Comparison of ENCODE assay signal across 16 mouse cellular contexts in the genomic region with DNA sequence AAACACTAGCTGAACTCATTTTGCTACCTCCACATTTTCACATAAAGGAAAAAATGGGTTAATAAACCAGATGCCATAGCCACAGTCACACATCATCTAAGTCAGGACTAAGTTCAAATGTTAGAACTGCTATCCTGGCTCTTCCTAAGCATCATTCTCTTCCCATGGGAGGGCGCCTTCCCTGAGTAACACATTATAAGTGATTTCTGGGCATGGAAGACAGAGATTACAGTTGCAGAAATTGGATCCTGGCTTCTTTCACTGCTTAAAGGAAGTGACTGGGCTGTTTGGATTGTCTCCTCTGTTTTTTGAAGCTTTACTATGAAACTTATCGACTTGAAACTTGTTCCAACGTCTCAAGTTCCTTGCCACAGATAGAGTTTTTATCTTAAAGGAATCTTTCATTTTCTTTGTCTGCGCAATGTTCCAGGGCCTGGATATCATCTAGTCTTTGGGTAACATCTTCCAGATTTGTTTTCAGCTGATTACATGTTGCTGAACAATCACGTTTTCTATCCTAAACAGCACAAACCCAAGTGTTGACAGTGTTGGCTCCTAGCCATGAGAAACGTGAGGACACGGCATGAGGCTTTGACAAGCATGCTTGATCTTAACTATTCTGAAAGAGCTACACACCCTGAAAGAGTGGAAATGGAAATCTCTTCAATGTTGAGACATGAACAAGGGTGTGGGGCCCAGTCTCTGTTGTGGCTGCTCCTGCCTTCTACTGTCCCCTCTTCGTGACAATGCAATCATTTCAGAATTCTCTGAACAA.
DNase-seq lines count a peak whose midpoint lies in the region; ATAC-seq lines count a peak whose summit lies in the region.
"Had no signal": no experiment of that assay in that cellular context is flagged by ENCODE, and none has a peak within 500 bp of the region (broad histone marks: within the 10 kb centered on the region; RNA-seq: fewer than 3 reads in every experiment).

No protein-coding gene starts in this region.

- peak; percentile 44 for DNase-seq in forebrain, embryonic 14.5 days (ENCODE audit: low spot score)
- no peak for DNase-seq in heart, embryonic 10.5 days (ENCODE audit: low spot score)
- peak; percentile 10 for DNase-seq in 3T3-L1 (ENCODE audit: low read depth, low spot score)
- peak; percentile 87 for DNase-seq in embryonic facial prominence, embryonic 14.5 days (ENCODE audit: low spot score)
- DNase-seq in urinary bladder, postnatal 4 days (ENCODE audit: low spot score in 2 of 2), result no peak
- DNase-seq: B cell, adult 2 months; cerebellum, adult 2 months; kidney, postnatal 25 days; midbrain, embryonic 14.5 days; thymus, postnatal 14 days had no signal

- no peak overlapping the region for H3K4me3 ChIP-seq in forebrain, embryonic 14.5 days (ENCODE audit: low read depth, low read length)
- no peak overlapping the region for H3K4me3 ChIP-seq in forebrain, embryonic 12.5 days (replicated peaks)
- H3K4me3 ChIP-seq in heart, embryonic 15.5 days, result no peak overlapping the region
- H3K4me3 ChIP-seq in heart, embryonic 10.5 days, result no peak overlapping the region
- H3K4me3 ChIP-seq in embryonic facial prominence, embryonic 14.5 days (ENCODE audit: low read depth, low read length), result no peak overlapping the region
- H3K4me3 ChIP-seq: hindbrain, embryonic 13.5 days; liver, embryonic 12.5 days had no signal

- no peak overlapping the region for H3K27ac ChIP-seq in forebrain, embryonic 14.5 days (ENCODE audit: low read depth, low read length)
- H3K27ac ChIP-seq in forebrain, embryonic 12.5 days, result no peak overlapping the region
- H3K27ac ChIP-seq in heart, embryonic 15.5 days, result 0 out of 2 replicates have a peak overlapping the region, but pooled peaks have one; percentile 16
- no peak overlapping the region for H3K27ac ChIP-seq in heart, embryonic 10.5 days
- H3K27ac ChIP-seq in embryonic facial prominence, embryonic 14.5 days (replicated peaks; ENCODE audit: low read depth, low read length), result no peak overlapping the region
- H3K27ac ChIP-seq: hindbrain, embryonic 13.5 days; liver, embryonic 12.5 days; stomach, postnatal 0 days had no signal

- H3K9me3 ChIP-seq in forebrain, embryonic 14.5 days (replicated peaks; ENCODE audit: control insufficient read depth, low read length), result no peaks in the 10 kb centered on the region
- H3K9me3 ChIP-seq in forebrain, embryonic 12.5 days, result no peaks in the 10 kb centered on the region
- no peaks in the 10 kb centered on the region for H3K9me3 ChIP-seq in heart, embryonic 15.5 days (replicated peaks)
- no peaks in the 10 kb centered on the region for H3K9me3 ChIP-seq in heart, embryonic 10.5 days
- H3K9me3 ChIP-seq in embryonic facial prominence, embryonic 14.5 days (ENCODE audit: control insufficient read depth, low read length), result no peaks in the 10 kb centered on the region
- H3K9me3 ChIP-seq: hindbrain, embryonic 13.5 days; liver, embryonic 12.5 days had no signal

- WGBS in forebrain, embryonic 14.5 days, result 77% methylated on average over 8 of the region's 8 CpGs
- WGBS in forebrain, embryonic 12.5 days, result 84% methylated on average over 8 of the region's 8 CpGs
- 38% methylated on average over 8 of the region's 8 CpGs for WGBS in heart, embryonic 15.5 days
- 58% methylated on average over 8 of the region's 8 CpGs for WGBS in heart, embryonic 10.5 days
- WGBS in embryonic facial prominence, embryonic 14.5 days, result 49% methylated on average over 8 of the region's 8 CpGs

- no peaks in the 10 kb centered on the region for H3K27me3 ChIP-seq in forebrain, embryonic 14.5 days (replicated peaks; ENCODE audit: control insufficient read depth, insufficient read depth, low read length)
- no peaks in the 10 kb centered on the region for H3K27me3 ChIP-seq in forebrain, embryonic 12.5 days
- H3K27me3 ChIP-seq in heart, embryonic 15.5 days, result no peaks in the 10 kb centered on the region
- H3K27me3 ChIP-seq in heart, embryonic 10.5 days (ENCODE audit: insufficient read depth, poor library complexity, severe bottlenecking), result no peaks in the 10 kb centered on the region
- no peaks in the 10 kb centered on the region for H3K27me3 ChIP-seq in embryonic facial prominence, embryonic 14.5 days (replicated peaks; ENCODE audit: control insufficient read depth, insufficient read depth, low read length)
- H3K27me3 ChIP-seq: hindbrain, embryonic 13.5 days; liver, embryonic 12.5 days had no signal

- H3K4me2 ChIP-seq in forebrain, embryonic 14.5 days (ENCODE audit: low read length), result no peak overlapping the region
- no peak overlapping the region for H3K4me2 ChIP-seq in forebrain, embryonic 12.5 days
- no peak overlapping the region for H3K4me2 ChIP-seq in heart, embryonic 15.5 days
- H3K4me2 ChIP-seq in embryonic facial prominence, embryonic 14.5 days (ENCODE audit: low read depth, low read length), result no peak overlapping the region
- H3K4me2 ChIP-seq: hindbrain, embryonic 13.5 days; liver, embryonic 12.5 days had no signal

- H3K9ac ChIP-seq in forebrain, embryonic 14.5 days (ENCODE audit: low read length), result no peak overlapping the region
- no peak overlapping the region for H3K9ac ChIP-seq in forebrain, embryonic 12.5 days
- H3K9ac ChIP-seq in heart, embryonic 15.5 days, result no peak overlapping the region
- H3K9ac ChIP-seq in embryonic facial prominence, embryonic 14.5 days (ENCODE audit: low read depth, low read length), result no peak overlapping the region
- H3K9ac ChIP-seq: hindbrain, embryonic 13.5 days; liver, embryonic 12.5 days had no signal

- ATAC-seq in forebrain, embryonic 14.5 days, result no peak
- ATAC-seq in forebrain, embryonic 12.5 days (ENCODE audit: low FRiP score), result no peak
- no peak for ATAC-seq in heart, embryonic 15.5 days (replicated peaks; ENCODE audit: insufficient number of reproducible peaks, insufficient read depth, low FRiP score, low read depth)
- peak; percentile 41; the same call in 1 of the 2 replicates for ATAC-seq in embryonic facial prominence, embryonic 14.5 days (ENCODE audit: low read depth)
- ATAC-seq: intestine, postnatal 0 days; liver, embryonic 12.5 days had no signal

- no peaks in the 10 kb centered on the region for H3K4me1 ChIP-seq in forebrain, embryonic 14.5 days (ENCODE audit: control insufficient read depth, insufficient read depth, low read length)
- no peaks in the 10 kb centered on the region for H3K4me1 ChIP-seq in forebrain, embryonic 12.5 days
- no peaks in the 10 kb centered on the region for H3K4me1 ChIP-seq in heart, embryonic 15.5 days (replicated peaks)
- H3K4me1 ChIP-seq in heart, embryonic 10.5 days, result no peaks in the 10 kb centered on the region
- H3K4me1 ChIP-seq in embryonic facial prominence, embryonic 14.5 days (ENCODE audit: control insufficient read depth, insufficient read depth, low read length), result no peaks in the 10 kb centered on the region
- H3K4me1 ChIP-seq: hindbrain, embryonic 13.5 days; liver, embryonic 12.5 days had no signal

- H3K36me3 ChIP-seq in forebrain, embryonic 14.5 days (ENCODE audit: control insufficient read depth, insufficient read depth, low read length), result no peaks in the 10 kb centered on the region
- H3K36me3 ChIP-seq in forebrain, embryonic 12.5 days (replicated peaks), result no peaks in the 10 kb centered on the region
- no peaks in the 10 kb centered on the region for H3K36me3 ChIP-seq in heart, embryonic 15.5 days
- no peaks in the 10 kb centered on the region for H3K36me3 ChIP-seq in heart, embryonic 10.5 days
- H3K36me3 ChIP-seq in embryonic facial prominence, embryonic 14.5 days (ENCODE audit: control insufficient read depth, insufficient read depth, low read length), result no peaks in the 10 kb centered on the region
- H3K36me3 ChIP-seq: hindbrain, embryonic 13.5 days; liver, embryonic 12.5 days had no signal

Comparison
In these comparisons a context has a peak if more than half of its experiments do, and no peak if none do; other contexts are left out.
1. DNase-seq: peak in forebrain, embryonic 14.5 days (single experiment), 3T3-L1 (single experiment) and embryonic facial prominence, embryonic 14.5 days (single experiment); none in heart, embryonic 10.5 days (single experiment) and urinary bladder, postnatal 4 days (0 of 2).